Mouse (Mus musculus) monocyte, adult 2 months (primary cell): ENCODE data around the gene Gm5129.
"Not testable (repeated sequence)": the region's sequence is repeated elsewhere in the genome, so short reads cannot be mapped to it uniquely, and the experiment has no call there.

Source experiments
- DNase-seq, 2 experiments: peaks; one replicate each; pipeline ENCODE4 v3.0.0; 2022; ENCODE audit warnings: low spot score in 2 of 2, low read depth in 1 of 2

Gene Gm5129

DNA sequence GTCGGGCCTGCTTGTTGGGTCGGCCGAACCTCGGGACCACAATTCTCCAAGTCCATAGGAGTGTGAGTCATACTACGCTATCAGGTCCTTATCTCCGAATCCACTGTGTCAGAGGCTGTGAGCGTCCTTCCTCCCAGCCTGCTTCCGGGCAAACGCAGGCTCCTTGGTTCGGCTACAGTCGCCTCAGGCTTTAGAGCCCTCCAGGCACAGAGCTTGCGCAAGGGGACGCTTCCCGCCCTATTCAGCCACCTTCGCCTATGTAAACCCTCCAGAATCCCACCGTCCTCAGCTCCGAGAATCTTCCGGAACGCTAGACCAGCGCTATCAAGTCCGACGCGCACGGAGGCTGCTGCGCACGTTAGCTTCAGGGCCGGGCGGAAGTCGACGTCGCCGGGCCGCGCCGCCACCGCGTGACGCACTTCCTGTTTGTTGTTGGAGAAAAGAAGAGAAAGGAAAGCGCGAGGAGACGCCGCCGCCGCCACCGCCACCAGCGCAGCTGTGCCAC lies at the start of gene Gm5129, which contains the start of gene Dnajb6:
Gene Gm5129 (minus strand): TSS at position 380 of the 505 bp plus-strand sequence.
Gene Dnajb6 (plus strand): TSS at position 132 of the 505 bp plus-strand sequence.
- DNase-seq, result peak; percentile 94 to 97

DNA sequence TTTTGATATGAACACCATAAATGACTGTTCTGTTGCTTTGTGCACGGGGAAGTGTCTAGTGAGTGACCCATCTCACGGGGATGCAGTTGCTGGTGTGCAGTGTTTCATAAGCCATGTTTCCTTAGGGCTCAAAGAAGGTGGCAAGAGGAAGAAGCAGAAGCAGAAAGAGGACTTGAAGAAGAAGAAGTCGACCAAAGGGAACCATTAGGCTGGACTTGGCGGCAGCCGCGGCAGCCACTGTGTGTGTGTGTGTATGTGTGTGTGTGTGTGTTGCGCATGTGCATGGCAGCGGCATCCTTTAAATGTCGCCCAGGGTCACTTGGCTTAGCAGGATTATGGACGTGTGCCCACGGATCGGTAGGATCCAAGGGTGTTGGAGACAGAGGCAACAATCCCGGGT lies 49.2 kb upstream of the Gm5129 start:
- not testable (repeated sequence) for DNase-seq

DNA sequence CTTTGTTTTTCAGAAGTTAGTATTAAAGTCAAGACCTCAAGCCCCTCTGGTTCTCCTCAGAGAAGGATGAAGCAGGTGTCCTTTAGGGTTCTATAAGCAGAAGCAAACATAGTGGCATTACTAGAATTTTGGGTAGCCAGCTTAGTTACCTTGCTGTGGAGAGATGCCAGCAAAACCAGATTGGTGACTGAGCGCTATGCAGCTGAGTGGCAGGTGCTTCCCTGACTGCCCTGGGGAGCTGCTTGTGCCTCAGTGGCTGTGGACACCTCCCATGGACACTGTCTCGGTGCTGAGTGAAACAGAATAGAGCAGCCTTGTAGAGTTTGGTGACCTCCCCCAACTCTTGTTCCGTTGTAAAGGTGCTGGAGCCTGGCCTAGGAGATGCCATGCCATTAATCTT lies 46.5 kb upstream of the Gm5129 start:
- DNase-seq, result no peak

DNA sequence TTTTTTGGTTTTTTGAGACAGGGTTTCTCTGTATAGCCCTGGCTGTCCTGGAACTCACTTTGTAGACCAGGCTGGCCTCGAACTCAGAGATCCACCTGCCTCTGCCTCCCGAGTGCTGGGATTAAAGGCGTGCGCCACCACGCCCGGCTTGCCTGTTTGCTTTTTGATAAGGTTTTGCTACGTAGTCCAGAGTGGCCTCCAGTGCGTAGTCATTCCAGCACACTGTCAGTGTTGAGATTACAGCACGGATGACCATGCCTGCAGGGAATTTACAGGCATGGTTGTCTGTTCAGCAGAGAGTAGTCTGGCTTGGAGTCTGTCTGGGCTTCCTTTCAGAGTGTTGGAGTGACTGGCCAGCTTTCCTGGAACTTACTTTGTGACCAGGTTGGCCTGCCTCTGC lies 44.0 kb upstream of the Gm5129 start:
- not testable (repeated sequence) for DNase-seq

DNA sequence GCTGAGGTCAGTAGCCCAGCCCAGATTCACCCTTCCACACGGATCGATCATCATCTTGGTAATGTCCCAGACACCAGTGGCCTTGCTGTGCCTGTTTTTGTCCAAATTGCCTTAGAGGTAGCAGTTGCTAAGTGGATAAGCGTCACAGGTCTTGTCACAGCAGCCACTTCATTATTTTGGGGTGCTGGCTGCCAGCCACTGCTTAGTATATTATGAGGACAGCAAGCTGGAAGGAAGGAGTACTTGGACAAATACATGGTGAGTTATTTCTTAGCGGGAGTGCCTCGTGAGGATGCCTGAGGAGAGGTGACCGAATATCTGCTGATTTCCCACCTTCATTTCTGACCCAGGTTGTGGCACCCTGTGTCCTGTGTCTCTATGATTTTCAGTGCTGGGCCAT lies 42.3 kb upstream of the Gm5129 start:
- no peak for DNase-seq

GRCm38 (mm10) chr5:29775437-29775836 lies 39.7 kb upstream of the Gm5129 start:
- DNase-seq, result no peak

DNA sequence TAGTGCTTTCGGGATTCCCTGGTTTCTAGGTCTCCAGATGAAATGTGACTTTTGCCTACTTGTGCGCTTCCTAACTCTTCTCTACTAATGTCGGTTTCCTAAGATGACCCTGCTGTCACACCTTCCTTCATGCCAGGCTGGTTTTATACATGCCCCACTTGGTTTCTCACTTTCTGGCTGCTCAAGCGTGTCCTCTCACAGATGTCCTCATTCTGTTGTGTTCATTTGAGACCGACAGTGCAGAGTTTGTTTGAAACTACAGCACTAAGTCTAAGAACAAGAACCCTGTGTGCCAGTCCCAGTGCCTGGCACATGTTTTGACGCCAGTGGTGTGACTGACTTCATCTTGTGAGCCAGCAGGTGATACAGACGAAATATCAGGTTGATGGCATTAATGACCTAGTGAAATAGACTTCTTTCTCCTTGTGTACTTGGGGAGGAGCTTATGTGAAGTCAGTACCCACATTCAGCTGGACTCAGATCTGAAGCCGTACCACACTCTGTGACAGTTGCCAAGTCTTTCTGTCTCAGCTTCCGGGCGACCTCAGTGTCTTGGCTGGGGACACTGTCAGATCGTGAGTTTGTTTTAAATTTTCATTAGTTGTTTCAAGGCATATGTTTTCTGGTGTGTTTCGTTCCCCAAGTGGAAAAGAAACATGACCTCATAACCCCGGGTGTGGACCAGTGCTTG lies 37.9 kb upstream of the Gm5129 start:
- no peak for DNase-seq

- no peak for DNase-seq
Measured at GRCm38 (mm10) chr5:29772651-29773330, 37.1 kb upstream of the Gm5129 start.

- no peak for DNase-seq
Measured at GRCm38 (mm10) chr5:29772038-29772437, 36.3 kb upstream of the Gm5129 start.

DNA sequence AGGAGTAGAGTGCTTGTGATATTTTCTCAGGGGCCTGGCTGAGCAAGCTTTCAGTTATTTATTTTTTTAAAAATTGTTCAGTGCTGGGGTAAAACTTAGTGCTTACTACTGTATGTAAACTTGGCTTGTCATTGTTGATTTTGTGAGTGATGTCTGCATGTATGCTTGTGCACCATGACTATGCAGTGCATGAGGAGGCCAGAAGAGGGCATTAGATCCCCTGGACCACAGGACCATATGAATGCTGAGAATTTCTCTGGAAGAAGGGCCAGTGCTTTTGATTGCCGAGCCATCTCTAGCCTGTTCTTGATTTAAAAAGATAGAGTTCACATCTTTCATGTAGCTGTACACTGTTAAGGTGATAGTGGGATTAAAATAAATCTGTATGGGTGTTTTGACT lies 35.2 kb upstream of the Gm5129 start:
- DNase-seq, result no peak

DNA sequence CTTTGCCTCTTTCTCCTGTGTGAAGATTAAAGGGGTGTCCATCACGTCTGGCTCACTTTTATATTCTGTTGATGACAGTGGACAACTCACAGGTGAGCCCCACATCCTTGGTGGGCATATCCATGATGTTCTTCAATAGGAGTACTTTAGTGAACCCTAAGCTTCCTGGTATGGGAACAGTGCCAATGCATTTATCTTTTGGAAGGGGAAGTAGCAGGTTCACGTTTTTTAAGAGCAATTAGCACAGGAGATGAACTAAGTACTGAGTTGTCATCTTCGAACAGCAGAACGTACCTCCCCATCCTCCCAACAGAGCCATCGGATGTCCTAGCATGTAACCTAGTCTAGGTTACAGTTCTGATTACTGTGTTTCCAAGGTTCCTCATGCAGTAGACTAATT lies 23.6 kb upstream of the Gm5129 start:
- DNase-seq, result no peak

- no peak for DNase-seq
Measured at GRCm38 (mm10) chr5:29752894-29753293, 17.2 kb upstream of the Gm5129 start.

- DNase-seq, result no peak
Measured at GRCm38 (mm10) chr5:29751306-29751705, 15.6 kb upstream of the Gm5129 start.

DNA sequence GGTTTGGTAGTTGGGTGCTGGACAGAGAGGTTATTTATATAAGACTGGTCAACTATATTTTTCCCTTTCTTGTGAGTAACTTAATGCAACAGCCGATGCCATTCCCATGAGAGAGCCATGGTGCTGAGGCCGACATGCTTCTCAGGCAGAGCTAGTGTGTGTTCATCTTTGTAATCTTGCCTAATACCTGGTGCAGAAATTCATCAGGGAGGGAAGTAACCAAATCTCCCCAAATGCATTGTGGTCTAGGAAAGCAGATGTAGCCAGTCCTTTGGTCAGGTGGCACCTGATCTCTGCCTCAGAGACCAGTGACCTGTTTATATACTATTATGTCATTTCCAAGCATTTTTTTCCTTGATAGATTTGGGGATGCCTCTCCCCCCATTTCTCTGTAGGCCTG lies 11.9 kb upstream of the Gm5129 start:
- DNase-seq, result no peak

GRCm38 (mm10) chr5:29741093-29741492 lies 5.4 kb upstream of the Gm5129 start:
- no peak for DNase-seq

DNA sequence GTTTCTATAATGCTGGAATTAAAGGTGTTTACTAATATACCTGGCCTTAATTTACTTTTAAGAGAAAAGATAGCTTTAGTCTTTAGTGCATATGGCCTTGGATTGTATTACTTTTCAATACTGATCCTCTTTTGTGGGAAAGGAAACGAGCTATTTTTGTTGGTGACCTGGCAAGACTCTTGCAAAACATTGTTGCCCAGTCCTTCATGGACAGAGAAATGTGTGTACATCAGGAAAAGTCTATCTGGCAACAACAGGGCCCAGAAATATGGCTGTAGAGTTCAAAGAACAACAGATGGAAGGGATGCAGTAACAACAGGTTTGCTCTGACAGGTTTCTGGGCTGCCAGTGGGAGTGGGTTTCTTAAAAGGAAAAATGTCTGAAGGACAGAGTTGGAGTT lies 4.9 kb upstream of the Gm5129 start:
- no peak for DNase-seq

DNA sequence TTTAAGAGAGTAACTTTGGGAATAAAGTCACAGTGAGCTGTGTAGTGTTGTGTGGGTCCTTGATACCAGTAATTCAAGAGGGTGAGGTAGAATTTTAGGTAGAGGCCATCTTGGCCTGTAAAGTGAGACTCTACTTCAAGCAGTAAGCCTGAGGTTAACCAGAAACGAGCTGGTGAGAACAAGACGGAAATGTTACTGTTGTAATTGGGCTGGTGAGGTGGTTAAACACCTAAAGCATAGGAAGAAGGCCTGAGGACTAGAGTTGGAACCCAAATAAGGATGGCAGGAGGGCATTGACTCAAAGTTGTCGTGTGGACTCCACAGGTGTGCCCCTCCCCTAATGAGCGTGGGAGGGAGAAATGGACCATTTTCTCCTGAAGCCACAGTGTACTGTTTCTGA lies 2.3 kb upstream of the Gm5129 start:
- no peak for DNase-seq

- no peak for DNase-seq
Measured at GRCm38 (mm10) chr5:29737471-29737870, 1.7 kb upstream of the Gm5129 start.

- no peak for DNase-seq
Measured at GRCm38 (mm10) chr5:29736942-29737341, 1.2 kb upstream of the Gm5129 start.

DNA sequence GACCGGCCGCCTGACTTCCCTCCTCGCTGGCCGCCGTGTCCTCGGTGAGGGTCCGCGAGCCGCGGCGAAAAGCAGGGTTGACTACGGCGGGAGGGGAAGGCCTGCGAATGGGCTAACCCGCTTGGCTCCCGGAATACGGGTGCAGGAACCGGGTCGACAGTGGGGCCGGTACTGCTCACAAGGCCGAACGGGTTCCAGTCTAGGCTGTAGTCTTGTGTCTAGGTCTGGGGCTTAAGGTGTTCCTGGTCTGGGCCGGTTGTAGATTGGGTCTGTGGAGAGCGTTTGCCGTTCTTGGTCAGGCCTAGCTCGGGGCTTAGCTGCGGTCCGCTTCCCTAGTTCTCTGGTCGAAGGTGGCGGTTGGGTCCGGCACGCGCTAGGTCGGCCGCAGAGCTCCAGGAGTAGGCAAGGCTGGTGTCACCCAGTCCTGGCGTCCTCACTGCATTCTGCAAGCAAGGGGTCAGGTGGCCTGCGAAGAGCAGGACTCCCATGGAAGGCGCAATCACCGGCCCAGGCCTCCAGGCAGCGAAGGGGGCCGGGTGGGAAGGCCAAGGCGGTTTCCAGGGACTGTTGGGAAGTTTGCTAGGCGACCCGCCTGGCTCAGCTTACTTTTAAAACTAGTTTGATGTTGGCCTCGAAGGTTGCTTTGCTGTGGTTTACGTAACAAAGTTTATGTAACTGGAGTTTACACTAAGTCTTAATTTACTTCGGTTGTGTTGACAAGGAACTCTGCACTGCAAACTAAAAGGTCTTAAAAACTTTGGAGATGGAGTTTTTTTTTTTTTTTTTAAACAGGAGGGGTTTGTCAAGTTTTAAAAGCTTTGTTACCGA lies 551 bp upstream of the Gm5129 start:
- peak in 1 of 2 experiments; percentile 18 for DNase-seq

DNA sequence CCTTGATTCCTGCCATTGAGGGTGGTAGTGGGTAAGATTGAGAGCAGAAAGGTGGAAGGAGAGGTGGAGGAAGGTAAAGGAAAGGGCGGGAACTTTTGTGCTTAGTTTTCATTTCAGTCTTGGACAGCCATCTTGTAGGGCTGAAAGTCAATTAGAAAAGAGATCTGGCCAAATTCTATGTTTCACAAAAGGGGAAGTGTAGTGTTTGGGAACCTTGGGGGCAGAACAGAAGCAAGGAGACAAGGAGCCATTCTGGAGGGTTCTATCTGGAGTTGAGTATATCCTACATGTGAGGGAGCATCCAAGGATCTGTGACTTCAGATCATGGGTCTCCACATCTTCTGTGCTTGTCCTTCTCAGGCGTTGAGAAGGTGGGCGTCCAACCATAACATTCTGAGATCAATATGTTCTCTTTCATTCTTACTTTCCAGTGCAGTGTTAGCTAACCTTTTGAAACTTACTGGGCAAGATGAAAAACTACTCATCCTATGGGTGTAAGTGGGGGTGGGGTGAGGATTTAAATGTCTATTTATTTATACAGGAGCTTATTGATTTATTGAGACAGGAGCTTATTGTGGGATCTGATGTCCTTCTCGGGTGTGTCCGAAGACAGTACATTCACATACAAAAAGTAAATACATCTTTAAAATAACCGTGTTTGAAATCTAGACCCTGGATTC lies 765 bp downstream of the Gm5129 start:
- no peak for DNase-seq
